Mouse (Mus musculus): Measurements from ENCODE around the gene Fzd7.

GRCm38 (mm10) chr1:59482696-59483520 is 684 bp downstream of the Fzd7 start:
- no peak for TF ChIP-seq CTCF (conservative IDR thresholded peaks at IDR 0.05; ENCODE audit: insufficient read depth, insufficient read length, low read depth, low read length)
- TF ChIP-seq POLR2A (IDR thresholded peaks at IDR 0.05; ENCODE audit: low read depth, low read length), result no peak
